ENCODE assay signal across 10 mouse cellular contexts in the genomic region with DNA sequence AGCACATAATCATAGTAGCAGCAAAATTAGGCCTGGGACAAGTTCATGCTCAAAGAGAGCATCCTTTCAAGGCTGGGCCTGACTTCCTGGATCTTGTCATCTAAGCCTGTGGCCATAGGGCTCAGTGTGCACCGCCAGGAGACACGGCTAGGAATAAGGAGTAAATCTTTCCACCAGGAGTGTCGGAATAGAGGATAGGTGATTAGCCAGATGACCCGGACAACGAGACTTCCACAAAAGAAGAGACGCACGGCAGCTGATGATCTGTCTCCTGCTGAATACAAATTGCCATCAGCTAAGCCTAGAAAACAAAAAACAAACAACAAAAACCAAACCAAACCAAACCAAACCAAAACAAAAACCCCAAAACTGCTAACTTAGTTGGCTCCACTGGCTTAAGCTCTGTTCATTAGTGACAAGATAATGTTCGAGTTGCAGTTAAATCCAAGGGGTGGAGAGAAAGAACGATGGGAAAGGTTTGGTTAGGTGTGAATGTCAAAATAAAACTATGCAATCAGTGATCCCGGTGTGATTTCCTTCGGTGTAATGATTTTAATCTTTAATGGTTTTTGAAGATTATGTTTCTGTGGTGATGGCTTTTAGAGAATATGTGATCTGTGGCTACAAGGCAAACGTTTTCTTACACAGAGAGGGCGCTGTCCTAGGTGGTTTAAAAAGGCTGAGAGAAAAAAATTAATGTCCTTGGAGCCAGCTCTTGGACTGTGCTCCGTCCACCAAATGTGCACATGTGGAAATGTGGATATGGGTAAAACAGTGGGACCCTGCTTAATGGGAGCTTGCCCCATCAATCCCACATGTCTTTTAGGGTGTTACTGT. TPM values are rescaled to one million over a fixed set of nuclear protein-coding genes. Genes with fewer than 3 reads are reported as not detected.
DNase-seq lines count a peak whose midpoint lies in the region; ATAC-seq and TF ChIP-seq lines count a peak whose summit lies in the region.
"Had no signal": no experiment of that assay in that cellular context is flagged by ENCODE, and none has a peak within 500 bp of the region (broad histone marks: within the 10 kb centered on the region; RNA-seq: fewer than 3 reads in every experiment).

No protein-coding gene starts in this region.

- no peak for TF ChIP-seq CTCF in midbrain, postnatal 0 days (IDR thresholded peaks at IDR 0.05)

- no peak for ATAC-seq in cerebellum, adult (ENCODE audit: insufficient number of reproducible peaks, low FRiP score, low TSS enrichment)
- no peak for ATAC-seq in midbrain, postnatal 0 days (ENCODE audit: low FRiP score)

- intact Hi-C loops in left cerebral cortex, postnatal 14 days (cut with DNase I) = no loop called here

- H3K4me2 ChIP-seq in midbrain, postnatal 0 days (ENCODE audit: low read depth, low read length, poor library complexity, severe bottlenecking) = no peak overlapping the region

- H3K36me3 ChIP-seq in midbrain, postnatal 0 days (ENCODE audit: insufficient read depth, low read length) = no peaks in the 10 kb centered on the region
- H3K36me3 ChIP-seq: limb, embryonic 10.5 days had no signal

- H3K4me1 ChIP-seq in midbrain, postnatal 0 days (ENCODE audit: insufficient read depth, low read length) = no peaks in the 10 kb centered on the region

- no peak overlapping the region for H3K9ac ChIP-seq in midbrain, postnatal 0 days (replicated peaks; ENCODE audit: low read length, poor library complexity, severe bottlenecking)

- no peak overlapping the region for H3K4me3 ChIP-seq in midbrain, postnatal 0 days (ENCODE audit: low read depth, low read length)
- H3K4me3 ChIP-seq: limb, embryonic 10.5 days had no signal

- no peak overlapping the region for H3K27ac ChIP-seq in midbrain, postnatal 0 days (ENCODE audit: low read depth, low read length)
- H3K27ac ChIP-seq: limb, embryonic 10.5 days had no signal

- peak; percentile 16 for DNase-seq in cerebellum, adult 11 months
- DNase-seq in layer of hippocampus, postnatal 14 days (ENCODE audit: low spot score in 2 of 2) = peak; percentile 3 to 8
- no peak for DNase-seq in layer of hippocampus, adult 9-11 months
- peak; percentile 42 for DNase-seq in c-Kit-positive CD71-positive TER-119-negative erythroid progenitor cells, embryonic 14.5 days (ENCODE audit: low read depth)
- peak; percentile 6 to 23 for DNase-seq in left cerebral cortex, postnatal 14 days (ENCODE audit: low spot score in 2 of 2)
- DNase-seq in lung, postnatal 14 days = no peak
- no peak for DNase-seq in midbrain, postnatal 0 days (ENCODE audit: low spot score)
- DNase-seq: B cell, adult 2 months had no signal

- 68% methylated on average over 14 of the region's 14 CpGs for WGBS in midbrain, postnatal 0 days

- H3K9me3 ChIP-seq in midbrain, postnatal 0 days (ENCODE audit: low read length) = no peaks in the 10 kb centered on the region
- H3K9me3 ChIP-seq: limb, embryonic 10.5 days had no signal

- no peaks in the 10 kb centered on the region for H3K27me3 ChIP-seq in midbrain, postnatal 0 days (ENCODE audit: insufficient read depth, low read length)

RNA-seq across cellular contexts. Expression of a gene that starts 51.8 kb away (rescaled TPM):
- total RNA-seq in layer of hippocampus, postnatal 14 days (2021) = 10 to 100 TPM; 20.6 to 31.0 TPM
- 10 to 100 TPM; 14.1 to 14.8 TPM for total RNA-seq in left cerebral cortex, postnatal 14 days (2021)
- 16.6 and 34.5 TPM in 2 replicates for total RNA-seq in midbrain, postnatal 0 days (2014; rRNA removed)
- polyA plus RNA-seq in midbrain, postnatal 0 days (2015; fragmentation: Nextera tagmentation; extraction: Ambion mirVana) = 21.5 and 25.8 TPM in 2 replicates

Comparison
In these comparisons a context has a peak if more than half of its experiments do, and no peak if none do; other contexts are left out.
1. DNase-seq: peak in cerebellum, adult 11 months (single experiment), layer of hippocampus, postnatal 14 days (2 of 2), c-Kit-positive CD71-positive TER-119-negative erythroid progenitor cells, embryonic 14.5 days (single experiment) and left cerebral cortex, postnatal 14 days (2 of 2); none in layer of hippocampus, adult 9-11 months (single experiment), lung, postnatal 14 days (single experiment) and midbrain, postnatal 0 days (single experiment).